Mouse (Mus musculus) cerebellum, postnatal 4 days (tissue): ENCODE results near the gene Slain1.

ENCODE experiments used
- DNase-seq, 2 experiments: peaks; one replicate each; pipeline ENCODE4 v3.0.0; 2022; ENCODE audit warnings: low spot score in 2 of 2, mixed read lengths in 1 of 2

Gene Slain1

DNA sequence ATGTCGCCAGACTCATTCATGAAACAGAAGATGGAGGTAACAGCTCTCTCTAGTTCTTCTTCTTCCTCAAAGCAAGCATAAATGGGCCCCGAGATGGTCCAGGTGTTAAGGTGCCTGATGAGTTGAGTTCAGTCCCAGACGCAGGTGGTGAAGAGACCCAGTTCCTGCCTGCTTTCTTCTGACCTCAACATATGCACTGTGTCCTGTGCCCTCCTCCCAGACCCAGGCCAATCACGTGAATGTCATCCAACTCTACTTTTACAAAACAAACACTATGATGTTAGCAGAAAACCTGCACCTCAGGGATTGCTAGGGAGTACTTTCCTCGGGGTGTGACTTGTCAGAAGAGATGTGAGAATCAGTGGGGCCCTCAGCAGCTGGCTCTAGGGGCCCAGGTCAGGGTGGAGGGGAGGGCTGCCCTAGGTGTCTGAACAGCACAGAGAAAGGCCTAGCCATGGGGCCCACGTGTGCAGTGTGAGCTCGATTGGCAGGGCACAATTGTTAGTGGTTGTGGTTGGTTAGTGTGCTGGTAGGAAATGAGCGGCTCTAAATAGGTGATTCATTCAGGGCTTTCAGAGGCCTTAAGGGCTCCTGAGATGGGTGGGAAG is 16.4 kb downstream of the Slain1 start:
- no peak for DNase-seq

DNA sequence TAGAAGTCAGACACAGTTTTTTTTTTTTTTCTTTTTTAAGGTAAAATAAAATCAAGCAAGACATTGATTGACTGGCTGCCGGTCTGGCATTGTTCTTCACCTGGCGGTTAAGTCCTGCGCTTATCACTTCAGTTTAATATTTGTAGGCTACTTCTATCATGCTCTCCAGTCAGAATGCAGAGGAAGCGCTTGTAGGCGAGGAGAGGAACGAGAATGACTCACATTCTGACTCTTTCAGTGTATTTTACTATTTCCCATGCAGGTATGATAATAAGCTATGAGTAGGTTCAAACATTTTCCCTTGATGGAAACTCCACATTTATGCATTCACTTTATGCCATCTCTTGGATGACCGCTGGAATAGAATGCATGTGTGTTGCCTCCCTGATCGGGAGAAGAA is 17.0 kb downstream of the Slain1 start:
- no peak for DNase-seq

DNA sequence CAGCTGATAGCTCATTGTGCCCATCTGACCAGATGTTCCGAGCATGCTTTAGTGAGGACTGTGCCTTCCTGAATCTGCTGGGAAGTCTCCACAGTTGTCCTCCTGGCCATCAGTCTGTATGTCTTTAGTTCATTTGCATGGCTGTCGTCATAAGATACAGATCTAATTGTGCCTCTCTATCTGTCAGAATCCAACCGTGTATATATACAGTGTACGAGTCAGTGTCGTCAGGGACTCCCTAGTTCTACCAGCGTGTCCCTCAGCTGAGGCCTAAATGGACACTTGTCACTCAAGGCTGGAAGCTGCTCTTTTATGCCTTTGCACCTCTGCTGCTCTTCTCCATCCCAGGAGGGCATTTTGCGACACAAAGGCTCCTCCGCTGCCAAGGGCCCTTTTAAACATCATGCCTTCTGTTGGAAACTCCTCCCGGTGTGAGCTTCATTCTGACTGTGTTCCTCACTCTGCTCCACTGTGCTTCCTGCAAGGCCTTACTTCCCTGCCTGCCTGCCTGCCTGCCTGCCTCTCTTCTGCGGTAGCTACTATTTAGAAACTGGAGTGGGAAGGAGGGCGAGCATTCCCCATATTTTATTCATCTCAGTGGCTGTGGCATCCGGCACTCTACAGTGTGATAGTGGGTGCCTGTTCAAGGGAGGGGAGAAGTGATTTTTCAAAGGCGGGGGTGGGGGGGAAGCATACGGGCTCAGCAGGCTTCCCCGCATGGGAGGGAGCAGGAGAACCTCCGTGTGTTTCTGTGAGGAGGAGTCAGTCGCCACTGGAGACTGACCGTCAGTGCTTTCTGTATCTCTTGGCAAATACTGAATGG is 29.6 kb downstream of the Slain1 start:
- DNase-seq, result no peak

DNA sequence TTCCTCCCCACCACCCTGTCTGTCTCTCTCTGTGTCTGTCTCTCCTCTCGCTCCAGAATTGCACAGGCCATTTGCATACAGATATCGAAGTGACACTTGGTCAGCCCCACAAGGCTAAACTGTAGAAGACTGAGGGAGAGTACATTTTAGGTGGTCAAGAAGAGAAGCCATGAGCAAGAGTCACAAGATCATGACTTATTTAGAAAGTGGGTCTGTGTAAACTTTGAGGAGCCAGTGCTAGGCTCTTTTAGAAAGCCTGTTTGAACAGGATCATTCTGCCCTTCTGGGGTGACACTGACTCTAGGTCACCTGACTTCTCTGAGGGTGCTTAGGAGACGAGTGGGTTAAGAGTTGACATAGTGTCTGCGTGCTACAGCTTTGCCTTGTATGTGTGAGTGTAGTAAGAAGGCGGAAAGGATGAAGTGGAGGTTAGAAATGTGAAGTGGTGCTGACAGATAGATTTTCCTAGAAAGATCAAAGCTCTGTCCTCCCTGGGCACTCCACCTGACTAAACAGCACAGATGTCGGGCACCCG is 30.3 kb downstream of the Slain1 start:
- DNase-seq, result no peak

DNA sequence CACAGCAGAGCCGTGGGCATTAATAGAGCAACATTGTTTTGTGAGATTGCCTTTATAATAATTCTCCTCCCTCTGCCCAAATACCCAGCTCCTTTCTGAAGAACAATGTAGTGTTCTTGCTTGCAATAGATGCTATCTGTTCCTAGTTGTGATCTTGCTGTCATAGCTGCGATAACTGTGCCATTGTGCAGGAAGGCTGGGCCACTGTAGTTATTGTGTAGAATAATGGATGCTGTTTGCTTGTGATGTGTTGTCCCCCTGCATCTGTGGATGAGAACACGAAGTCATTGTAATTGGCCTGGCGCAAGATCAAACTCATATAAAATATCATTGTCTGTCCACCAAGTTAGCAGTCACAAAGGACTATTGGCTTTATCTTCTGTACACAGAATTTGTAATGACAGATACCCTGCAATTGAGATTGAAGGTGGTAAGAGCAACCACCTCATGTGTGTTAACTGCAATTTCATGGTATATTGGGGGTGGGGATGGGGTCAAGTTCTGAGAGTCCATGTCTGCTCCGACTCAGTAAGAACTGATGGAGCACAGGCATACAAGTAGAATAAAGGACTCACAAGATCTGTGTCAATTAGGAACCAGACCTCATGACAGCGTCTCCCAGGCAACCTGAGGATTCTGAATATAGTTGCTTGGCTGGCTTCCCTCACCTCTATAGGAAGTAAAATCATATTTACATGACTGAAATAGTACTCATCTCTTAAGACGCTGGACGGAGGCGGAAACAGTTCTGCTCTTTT is 32.8 kb downstream of the Slain1 start:
- no peak for DNase-seq

DNA sequence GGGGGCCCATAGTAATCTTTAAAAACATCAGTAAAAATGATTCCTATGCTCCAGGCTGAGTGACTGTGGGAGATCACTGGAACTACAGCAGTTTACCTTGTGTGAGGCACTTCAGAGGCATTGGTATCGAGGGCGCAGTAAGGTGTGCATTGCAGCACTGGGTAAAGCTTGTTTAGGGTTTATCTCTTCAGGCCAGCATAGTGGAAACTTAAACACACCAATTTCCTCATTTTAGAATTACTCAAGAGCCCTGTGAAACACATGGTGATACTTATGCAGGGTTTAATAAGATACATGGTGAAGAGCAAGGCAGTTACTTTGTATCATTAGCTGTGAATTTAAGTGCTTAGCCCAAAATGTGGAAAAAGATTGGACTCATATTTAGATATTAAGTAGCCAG is 37.0 kb downstream of the Slain1 start:
- no peak for DNase-seq

DNA sequence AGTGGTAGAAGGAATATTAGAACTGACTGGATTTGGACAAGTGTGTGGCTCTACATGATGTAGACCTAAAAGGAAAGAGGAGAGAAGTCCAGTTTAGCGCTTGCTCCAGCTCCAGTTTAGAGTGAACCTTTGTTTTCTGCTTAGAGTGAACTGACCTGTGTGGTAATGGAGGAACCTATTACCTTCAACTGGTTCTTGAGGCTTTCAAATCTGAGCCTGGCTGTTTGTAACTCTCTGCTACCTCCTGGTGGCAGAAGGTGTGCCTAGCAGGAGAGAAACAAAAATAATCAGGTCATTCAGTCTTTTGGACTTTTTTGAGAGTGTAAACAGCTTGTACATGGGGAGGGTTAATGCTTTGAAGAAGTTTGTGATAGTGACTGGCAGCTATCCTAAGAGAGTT is 44.3 kb downstream of the Slain1 start:
- peak in 1 of 2 experiments; percentile 59 for DNase-seq

DNA sequence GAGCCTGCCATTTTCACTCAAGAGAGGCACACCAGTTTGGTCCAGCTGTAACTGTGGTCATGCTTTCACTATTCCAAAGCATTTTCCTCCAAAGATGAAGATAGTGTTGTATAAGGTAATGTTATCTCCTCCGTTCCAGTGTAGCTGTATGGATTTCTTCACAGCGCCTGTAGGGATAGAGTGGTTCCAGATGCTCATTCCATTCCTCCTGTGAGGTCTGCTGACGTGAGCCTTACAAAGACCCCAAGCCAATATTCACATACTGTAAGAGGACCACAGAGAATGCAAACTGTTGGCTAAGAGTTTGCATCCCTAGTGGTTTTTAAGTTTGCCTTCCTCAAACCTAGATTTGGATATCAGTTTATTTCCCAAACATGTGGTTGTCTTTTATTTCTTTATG is 45.6 kb downstream of the Slain1 start:
- no peak for DNase-seq

DNA sequence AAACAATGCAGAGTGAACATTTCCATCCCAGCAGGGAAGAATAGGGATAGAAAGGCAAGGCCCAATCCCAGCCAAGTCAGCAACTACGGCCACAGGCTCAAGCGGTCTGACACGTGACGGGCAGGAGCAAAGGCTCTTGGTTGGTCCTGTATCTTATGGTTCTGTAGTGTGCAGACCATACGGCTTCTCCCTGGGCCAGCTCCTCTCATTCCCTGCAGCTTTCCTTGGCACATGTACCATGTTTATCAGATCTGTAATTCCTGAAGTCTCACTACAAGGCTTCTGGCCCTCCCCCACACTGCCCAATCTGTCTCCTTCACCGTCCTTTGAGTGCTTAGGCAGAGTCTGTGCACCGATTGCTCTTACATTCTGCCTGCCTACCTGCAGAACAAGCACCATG is 47.1 kb downstream of the Slain1 start:
- no peak for DNase-seq

DNA sequence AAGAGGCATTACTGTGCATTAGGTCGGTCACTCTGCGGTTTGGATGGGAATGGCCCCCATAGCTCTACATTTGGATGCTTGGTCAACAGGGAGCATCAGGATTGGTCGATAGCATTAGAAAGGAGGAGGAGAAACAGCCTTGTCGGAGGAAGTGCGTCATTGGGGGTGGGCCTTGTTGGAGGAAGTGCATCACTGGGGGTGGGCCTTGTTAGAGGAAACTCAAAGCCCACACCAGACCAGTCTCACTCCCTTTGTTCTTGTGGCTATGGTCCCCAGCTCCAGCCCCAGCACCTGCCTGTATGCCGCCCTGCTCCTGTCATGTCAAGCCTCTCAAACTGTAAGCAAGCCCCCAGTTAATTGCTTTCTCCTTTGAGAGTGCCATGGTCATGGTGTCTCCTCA is 49.3 kb downstream of the Slain1 start:
- DNase-seq, result no peak

DNA sequence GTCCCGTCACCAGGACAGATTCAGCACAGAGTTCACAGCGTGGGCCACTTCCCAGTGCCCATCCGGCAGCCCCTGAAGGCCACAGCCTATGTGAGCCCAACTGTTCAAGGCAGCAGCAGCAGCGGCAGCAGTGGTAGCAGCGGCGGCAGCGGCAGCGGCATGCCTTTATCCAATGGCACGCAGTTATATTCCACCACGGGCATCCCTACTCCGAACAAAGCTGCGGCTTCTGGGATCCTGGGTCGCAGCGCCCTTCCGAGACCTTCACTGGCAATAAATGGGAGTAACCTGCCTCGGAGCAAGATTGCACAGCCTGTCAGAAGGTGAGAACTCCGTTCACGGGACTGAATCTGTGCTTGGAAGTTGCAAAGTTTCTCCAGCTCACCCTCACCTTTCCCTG is 52.5 kb downstream of the Slain1 start:
- DNase-seq, result no peak

DNA sequence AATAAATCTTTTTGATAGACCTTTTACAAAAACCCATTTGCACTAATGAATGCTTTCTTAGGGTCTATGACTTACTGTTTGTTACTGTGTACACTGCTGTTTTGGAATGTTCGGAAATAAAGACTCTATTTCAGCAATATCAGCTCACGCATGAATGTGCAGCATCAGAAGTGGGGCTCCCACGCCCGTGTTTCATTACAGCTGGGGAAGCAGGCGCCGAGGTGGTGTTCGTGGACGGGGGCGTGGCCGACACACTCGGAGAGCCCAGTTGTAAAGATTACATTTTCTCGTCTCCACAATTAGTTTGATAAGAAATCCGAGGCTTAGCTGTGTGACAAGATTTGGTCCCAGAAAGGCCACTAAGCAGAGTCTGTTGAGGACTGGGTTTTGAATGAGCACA is 54.7 kb downstream of the Slain1 start:
- no peak for DNase-seq

DNA sequence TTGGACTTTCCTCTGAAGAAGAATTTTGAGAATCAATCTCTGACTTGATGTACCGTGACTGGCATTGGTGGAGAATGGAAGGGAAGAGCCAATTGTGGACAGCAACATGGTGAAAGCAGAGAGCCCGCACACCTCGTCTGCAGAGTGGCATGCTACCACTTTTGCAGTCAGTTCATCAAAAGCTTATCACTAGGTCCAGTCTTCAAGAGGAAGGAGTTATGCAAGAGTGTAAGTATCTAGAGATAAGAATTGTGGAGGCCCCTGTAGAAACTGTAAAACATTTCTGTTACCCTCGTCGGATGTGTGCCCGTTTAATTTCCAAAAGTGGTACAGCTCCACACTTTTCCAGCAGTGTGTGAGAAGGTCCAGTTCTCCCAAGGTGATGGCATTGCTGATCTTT is 56.3 kb downstream of the Slain1 start:
- no peak for DNase-seq

DNA sequence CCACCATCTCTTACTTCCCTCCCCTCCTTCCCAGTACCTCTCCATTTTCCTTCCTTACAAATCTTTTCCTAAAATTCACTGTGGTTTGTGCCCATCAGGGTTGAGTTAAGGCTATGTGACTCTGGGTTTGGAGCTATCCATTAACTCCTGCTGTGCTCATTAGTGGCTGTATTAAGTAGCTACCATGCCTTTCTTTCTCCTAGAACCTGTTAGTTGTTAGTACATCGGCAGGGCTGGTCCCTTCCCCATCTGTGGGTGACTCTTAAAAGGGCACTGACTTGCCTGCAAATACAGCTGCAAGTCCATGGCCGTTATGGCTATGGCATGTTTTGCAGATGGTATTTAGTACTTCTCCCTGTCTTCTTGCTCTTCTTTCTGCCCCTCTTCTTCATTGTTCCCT is 58.6 kb downstream of the Slain1 start:
- no peak for DNase-seq

DNA sequence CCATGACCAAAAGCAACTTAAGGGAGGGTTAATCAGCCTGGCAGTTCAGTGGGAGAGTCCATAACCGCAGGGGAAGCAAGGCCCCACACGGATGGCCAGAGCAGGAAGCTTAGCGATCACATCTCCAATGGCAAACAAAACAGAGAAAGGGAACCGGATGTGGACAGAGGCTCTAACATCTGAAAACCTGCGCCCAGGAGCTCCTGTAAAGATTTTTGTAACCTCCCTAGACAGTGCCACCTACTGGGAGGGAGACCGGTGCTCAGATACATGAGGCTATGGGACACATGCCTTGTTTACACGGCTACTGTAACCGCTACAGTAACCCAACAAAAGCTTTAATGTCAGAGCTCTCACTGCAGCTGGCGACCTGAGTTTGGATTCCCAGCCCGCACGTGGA is 59.2 kb downstream of the Slain1 start:
- DNase-seq, result no peak

DNA sequence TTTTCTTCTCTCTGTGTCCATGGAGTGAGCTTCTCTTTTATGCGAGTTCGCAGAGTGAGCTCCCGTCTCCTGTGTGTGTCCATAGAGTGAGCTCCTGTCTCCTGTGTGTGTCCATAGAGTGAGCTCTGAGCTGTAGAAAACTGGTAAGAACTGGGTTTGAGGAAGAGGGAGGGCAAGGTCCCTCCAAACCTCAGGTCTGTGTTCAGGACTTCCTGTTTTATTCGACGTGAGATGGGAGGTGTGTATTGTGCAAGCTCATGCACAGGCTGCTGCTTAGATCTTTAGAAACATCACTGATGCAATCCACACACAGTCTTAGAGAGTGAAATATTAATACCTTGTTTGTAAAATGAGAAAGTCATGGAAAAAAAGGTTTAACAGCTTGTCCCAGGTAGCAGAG is 63.0 kb downstream of the Slain1 start:
- DNase-seq, result no peak

DNA sequence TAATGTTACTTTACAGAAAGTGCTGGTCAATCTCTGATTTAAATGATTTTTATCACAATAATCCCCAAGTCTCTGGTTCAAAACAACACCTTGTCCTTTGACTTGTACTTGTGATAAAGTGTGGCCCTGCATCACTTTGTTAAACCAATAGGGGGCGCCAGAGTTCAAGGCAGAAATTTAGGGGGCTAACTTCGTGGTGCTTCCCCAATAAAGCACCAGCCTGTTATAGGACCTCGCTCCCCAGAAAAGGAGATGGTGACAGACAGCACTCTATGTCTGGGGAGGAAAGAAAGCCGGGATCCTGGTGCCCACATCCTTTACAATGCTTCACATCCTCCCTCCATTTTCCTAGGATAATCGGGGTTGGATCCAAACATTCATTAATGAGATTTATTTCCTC is 67.5 kb downstream of the Slain1 start:
- no peak for DNase-seq

DNA sequence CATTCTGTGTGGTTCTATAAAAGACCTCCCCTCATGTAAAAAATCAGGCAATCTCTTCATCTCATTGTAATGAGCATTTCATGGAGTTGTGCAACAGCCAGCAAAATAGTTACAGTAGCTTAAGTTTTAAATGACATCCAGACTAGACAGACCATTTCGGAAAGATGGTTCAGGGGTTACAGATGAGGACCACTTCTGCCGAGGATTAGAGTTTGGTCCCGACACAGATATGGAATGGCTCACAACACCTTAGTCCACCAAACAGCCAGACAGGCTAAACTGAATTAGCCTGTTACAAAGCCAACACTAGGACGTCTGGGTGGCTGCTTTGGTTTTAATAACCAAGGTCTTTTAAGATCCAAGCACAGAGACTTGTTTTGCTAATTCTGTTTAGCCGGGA is 68.0 kb downstream of the Slain1 start:
- DNase-seq, result no peak

DNA sequence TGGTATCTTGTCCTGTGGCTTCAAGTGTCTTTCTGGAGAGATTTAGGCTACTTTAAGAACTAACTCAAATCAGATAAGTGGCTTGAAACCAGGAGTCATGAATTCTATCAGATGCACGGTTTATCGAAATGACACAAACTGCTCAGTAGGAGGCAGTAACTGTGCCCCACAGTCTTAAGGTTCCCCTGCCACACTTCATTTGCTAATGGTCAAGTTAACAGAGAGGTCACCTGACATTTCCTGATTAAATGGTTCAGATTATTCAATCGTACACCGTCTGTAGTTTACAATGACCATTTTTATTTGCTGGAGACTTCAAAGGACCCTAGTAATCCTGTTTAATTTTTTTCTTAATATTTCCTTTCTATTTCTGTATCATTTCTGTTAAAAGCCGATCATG is 68.4 kb downstream of the Slain1 start:
- no peak for DNase-seq

DNA sequence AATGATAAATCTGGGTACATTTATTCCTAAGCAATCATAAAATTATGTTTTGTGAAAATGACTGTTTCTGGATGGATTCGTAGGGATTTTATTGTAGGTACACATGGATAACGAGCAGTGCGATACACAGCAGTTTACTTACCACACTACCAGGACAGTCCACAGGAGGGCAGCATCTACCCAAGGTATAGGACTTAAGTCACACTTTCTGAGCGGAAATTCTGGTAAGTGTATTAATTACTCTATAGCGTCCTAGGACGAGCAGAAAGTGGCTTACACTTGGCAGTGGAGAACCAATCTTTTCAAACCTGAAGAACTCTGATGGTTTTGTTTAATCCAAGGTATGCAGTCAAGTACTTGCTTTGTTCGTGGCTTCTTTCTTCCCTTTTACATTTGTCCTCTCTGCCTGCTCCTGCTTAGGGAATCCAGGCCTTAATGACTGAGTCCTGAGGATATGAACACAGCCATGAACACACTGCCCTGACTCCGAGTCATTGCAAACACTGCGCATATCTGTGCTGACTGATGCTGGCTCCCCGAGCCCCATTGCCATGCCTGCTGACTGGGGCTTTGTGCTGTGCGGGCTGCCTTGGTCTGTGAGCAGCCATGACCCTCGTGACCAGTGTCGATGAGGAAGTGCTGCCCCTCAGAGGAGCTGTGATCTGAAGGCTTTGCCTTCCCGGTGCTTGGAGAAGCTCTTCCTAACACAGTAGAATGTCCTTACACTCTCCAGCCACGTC is 69.0 kb downstream of the Slain1 start:
- DNase-seq, result peak; percentile 88 to 93

DNA sequence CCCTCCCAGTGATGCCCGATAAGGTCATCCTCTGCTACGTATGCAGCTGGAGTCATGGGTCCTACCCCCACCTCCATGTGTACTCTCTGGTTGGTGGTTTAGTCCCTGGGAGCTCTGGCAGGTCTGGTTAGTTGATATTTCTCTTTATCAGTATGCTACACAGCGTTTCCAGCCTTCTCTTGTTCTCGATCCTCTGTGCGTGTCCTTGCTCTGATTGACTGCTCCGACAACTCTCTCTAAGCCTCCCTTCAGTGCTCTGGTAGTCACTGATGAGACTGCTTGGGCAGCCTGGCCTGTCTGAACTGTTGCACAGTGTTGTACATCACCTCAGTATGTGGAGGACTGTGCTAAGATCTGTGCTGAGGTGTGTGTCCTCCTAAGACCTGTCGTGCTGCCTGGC is 70.1 kb downstream of the Slain1 start:
- no peak for DNase-seq
